Mouse (Mus musculus) gastrocnemius, adult 8-10 months (tissue): ENCODE results near the gene Mpv17l. TPM values are rescaled to one million over a fixed set of nuclear protein-coding genes. Genes with fewer than 3 reads are reported as not detected.

Experiments used
- total RNA-seq, 4 experiments: library from RNA; stranded (reverse); gene quantifications; 2 replicates each; pipeline ENCODE4 v1.2.4; 2022

Gene Mpv17l
- total RNA-seq, 4 experiments from 2014 or later = 0.36 to 1.3 (median 0.97) TPM

Other genes with a start within 250 kb of the Mpv17l start
- 1 to 10 TPM; 5.5 to 7.6 (median 6.3) TPM for gene Parn, start 235.0 kb upstream of the Mpv17l start, total RNA-seq
- 10 to 100 TPM; 30.8 to 34.9 (median 34.5) TPM for gene Bfar, start 231.3 kb upstream of the Mpv17l start, total RNA-seq
- 1 to 10 TPM; 1.5 to 2.9 (median 1.9) TPM for gene 3110001I22Rik, start 231.2 kb upstream of the Mpv17l start, total RNA-seq
- gene Pla2g10, start 172.2 kb upstream of the Mpv17l start, total RNA-seq = not detected
- 10 to 100 TPM; 35.0 to 39.0 (median 37.4) TPM for gene Rrn3, start 122.5 kb upstream of the Mpv17l start, total RNA-seq
- gene Ntan1, start 84.3 kb upstream of the Mpv17l start, total RNA-seq = 10 to 100 TPM; 39.9 to 45.9 (median 44.7) TPM
- 10 to 100 TPM; 48.2 to 53.4 (median 50.5) TPM for gene Pdxdc1, start within 50 bp of the Mpv17l start, total RNA-seq
- under 1 TPM in 1 of 4 experiments, not detected in 3; 0.17 TPM for gene 2900011O08Rik, start 83.4 kb downstream of the Mpv17l start, total RNA-seq
- gene Ifitm7, start 83.7 kb downstream of the Mpv17l start, total RNA-seq = not detected